Mouse (Mus musculus) ES-Bruce4 (cell line): ENCODE results near the gene Cox5a.

Experiments
- CTCF ChIP-seq: IDR thresholded peaks from one replicate; pipeline ENCODE4 v1.8.1; 2011; ENCODE audit warnings: low read depth, low read length
- POLR2A ChIP-seq: IDR thresholded peaks from one replicate; pipeline ENCODE4 v1.8.1; 2011; ENCODE audit warnings: low read length; ENCODE audit not compliant: insufficient read depth

GRCm38 (mm10) chr9:57554753-57555152, 33.7 kb downstream of the Cox5a start:
- no peak for TF ChIP-seq POLR2A
- no peak for TF ChIP-seq CTCF
